Mouse (Mus musculus) myocyte (in vitro differentiated cells): Measurements from ENCODE around the gene Adgrb3. TPM values are rescaled to one million over a fixed set of nuclear protein-coding genes. Genes with fewer than 3 reads are reported as not detected.

Experiments used
- H3K27me3 ChIP-seq: one replicate; pipeline ENCODE4 v1.6.1; 2011; ENCODE audit not compliant: control insufficient read depth, insufficient read depth, insufficient read length
- H3K36me3 ChIP-seq: one replicate; pipeline ENCODE4 v1.6.1; 2011; ENCODE audit not compliant: control insufficient read depth, insufficient read depth
- H3K4me2 ChIP-seq: one replicate; pipeline ENCODE4 v1.6.1; 2011; ENCODE audit warnings: low read depth, control low read depth
- H3K4me3 ChIP-seq: one replicate; pipeline ENCODE4 v1.5.1; 2011; ENCODE audit warnings: mild to moderate bottlenecking, control low read depth, moderate library complexity
- H3K79me2 ChIP-seq: one replicate; pipeline ENCODE4 v1.6.1; 2011; ENCODE audit not compliant: control insufficient read depth, insufficient read depth
- H3ac ChIP-seq: one replicate; pipeline ENCODE4 v1.6.1; 2011; ENCODE audit not compliant: control insufficient read depth, insufficient read length
- CEBPB ChIP-seq: IDR thresholded peaks from 2 replicates; pipeline ENCODE4 v1.6.1; 2011; ENCODE audit warnings: mild to moderate bottlenecking, moderate library complexity; ENCODE audit not compliant: poor library complexity, insufficient read depth, severe bottlenecking
- E2F4 ChIP-seq: IDR thresholded peaks from one replicate; pipeline ENCODE4 v1.6.1; 2011; ENCODE audit warnings: mild to moderate bottlenecking, control low read depth, moderate library complexity; ENCODE audit not compliant: insufficient read depth
- MAX ChIP-seq: IDR thresholded peaks from one replicate; pipeline ENCODE4 v1.6.1; 2011; ENCODE audit warnings: low read depth, mild to moderate bottlenecking, control low read depth
- MYOD1 ChIP-seq, 3 experiments: IDR thresholded peaks; one replicate each; pipeline ENCODE4 v1.6.1; 2011; ENCODE audit warnings: control low read depth in 2 of 3, low read depth in 2 of 3, mild to moderate bottlenecking in 2 of 3, moderate library complexity in 1 of 3; ENCODE audit not compliant: insufficient read length in 2 of 3, control insufficient read depth in 1 of 3
- MYOG ChIP-seq, 3 experiments: IDR thresholded peaks; one replicate each; pipeline ENCODE4 v1.6.1; 2011; ENCODE audit warnings: control low read depth in 2 of 3, low read depth in 2 of 3, mild to moderate bottlenecking in 2 of 3; ENCODE audit not compliant: insufficient read length in 2 of 3, control insufficient read depth in 1 of 3, insufficient read depth in 1 of 3
- POLR2A ChIP-seq: IDR thresholded peaks from one replicate; pipeline ENCODE4 v1.6.1; 2011; ENCODE audit warnings: low read depth, mild to moderate bottlenecking, control low read depth, moderate library complexity; ENCODE audit not compliant: insufficient read length
- POLR2AphosphoS2 ChIP-seq: IDR thresholded peaks from one replicate; pipeline ENCODE4 v1.6.1; 2011; ENCODE audit warnings: low read depth, control low read depth; ENCODE audit not compliant: insufficient read length
- REST ChIP-seq: IDR thresholded peaks from one replicate; pipeline ENCODE4 v1.6.1; 2011; ENCODE audit warnings: mild to moderate bottlenecking, control low read depth, moderate library complexity; ENCODE audit not compliant: insufficient read depth, insufficient read length
- SRF ChIP-seq: IDR thresholded peaks from one replicate; pipeline ENCODE4 v1.6.1; 2011; ENCODE audit warnings: low read depth; ENCODE audit not compliant: control insufficient read depth, insufficient read length
- TCF12 ChIP-seq: IDR thresholded peaks from one replicate; pipeline ENCODE4 v1.6.1; 2011; ENCODE audit warnings: mild to moderate bottlenecking, control low read depth; ENCODE audit not compliant: poor library complexity, insufficient read depth, severe bottlenecking
- TCF3 ChIP-seq: IDR thresholded peaks from one replicate; pipeline ENCODE4 v1.6.1; 2011; ENCODE audit warnings: low read depth, control low read depth; ENCODE audit not compliant: insufficient read length
- USF1 ChIP-seq: IDR thresholded peaks from one replicate; pipeline ENCODE4 v1.6.1; 2011; ENCODE audit warnings: low read depth, mild to moderate bottlenecking, control low read depth, moderate library complexity
- polyA plus RNA-seq: library from polyadenylated mRNA; unstranded; fragments of >200 nt; fragmentation: generic; extraction: Trizol; gene quantifications from one replicate; pipeline ENCODE4 v1.2.1, GENCODE M21; 2012; ENCODE audit warnings: missing spikeins

Gene Adgrb3
- polyA plus RNA-seq, 1 experiment: not detected

DNA sequence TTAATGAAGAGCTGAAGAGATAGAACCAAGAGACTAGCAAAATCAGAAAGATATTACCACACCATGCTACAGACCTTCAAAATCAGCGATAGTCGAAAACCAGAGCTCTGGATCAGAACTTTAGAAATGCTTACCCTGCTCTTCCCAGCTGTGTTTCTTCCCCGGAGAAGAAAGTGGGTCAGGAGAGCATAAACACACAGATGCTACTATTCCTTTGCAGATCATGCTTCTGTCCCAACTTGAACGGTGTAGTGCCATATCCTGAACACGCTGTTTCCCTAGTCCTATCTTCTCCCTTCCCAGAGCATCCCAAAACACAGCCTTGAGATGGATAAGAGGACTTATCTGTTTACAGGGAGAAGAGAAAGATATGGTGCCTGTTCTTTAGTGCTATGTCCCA lies 662.4 kb downstream of the Adgrb3 start:
- Histone ChIP-seq H3K4me3 (no peak overlapping the region), H3ac (no peak overlapping the region), H3K4me2 (no peak overlapping the region), H3K79me2 (no peaks in the 10 kb centered on the region), H3K36me3 (no peaks in the 10 kb centered on the region), H3K27me3 (no peaks in the 10 kb centered on the region)
- TF ChIP-seq MYOG (IDR thresholded peaks at IDR 0.05; ENCODE audit: control insufficient read depth in 1 of 3, insufficient read depth in 1 of 3, insufficient read length in 2 of 3, low read depth in 2 of 3) (no peak), REST (no peak), CEBPB (no peak)

DNA sequence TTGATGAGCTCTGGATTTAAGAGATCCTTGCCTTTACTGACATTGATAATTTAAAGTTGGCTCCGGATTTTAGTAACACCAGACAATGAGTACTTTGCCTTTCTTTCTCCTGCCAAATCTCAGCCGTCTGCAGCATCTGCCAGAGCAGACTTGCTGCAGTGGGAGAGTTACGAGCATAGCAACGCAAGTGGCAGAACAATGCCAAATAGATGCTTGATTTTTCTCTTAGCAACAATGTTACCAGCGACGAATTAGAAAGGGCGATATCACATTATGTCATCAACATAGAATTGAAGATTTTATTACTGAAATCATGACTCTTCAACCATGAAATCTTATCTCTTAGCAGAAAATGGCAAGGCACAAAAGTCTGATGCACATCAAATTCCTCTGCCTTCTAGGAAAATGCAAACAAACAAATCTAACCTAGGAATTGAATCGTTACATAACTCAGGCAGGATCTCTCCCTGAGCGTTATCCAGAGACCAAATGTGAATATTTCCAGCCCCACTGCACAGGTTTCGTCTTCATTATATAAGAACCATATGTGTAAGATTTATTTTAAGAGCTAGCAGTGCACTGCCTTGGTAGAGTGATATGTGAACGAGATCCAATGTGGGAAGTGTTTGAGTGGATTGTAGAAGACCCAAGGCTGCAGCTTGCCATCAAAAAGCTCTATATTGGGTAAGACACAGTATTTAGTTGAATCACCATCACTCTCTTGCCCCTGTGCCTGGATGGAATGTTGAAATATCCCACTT lies 663.3 kb downstream of the Adgrb3 start:
- H3K36me3 ChIP-seq: no peaks in the 10 kb centered on the region
- no peak overlapping the region for H3K4me3 ChIP-seq
- TF ChIP-seq USF1: no peak
- no peak for TF ChIP-seq MAX
- TF ChIP-seq MYOG (IDR thresholded peaks at IDR 0.05; ENCODE audit: control insufficient read depth in 1 of 3, insufficient read depth in 1 of 3, insufficient read length in 2 of 3, low read depth in 2 of 3): no peak
- TF ChIP-seq POLR2A: no peak
- no peak for TF ChIP-seq E2F4
- no peak for TF ChIP-seq TCF12
- TF ChIP-seq CEBPB: no peak
- TF ChIP-seq REST: no peak
- no peak for TF ChIP-seq POLR2AphosphoS2
- TF ChIP-seq MYOD1 (IDR thresholded peaks at IDR 0.05; ENCODE audit: control insufficient read depth in 1 of 3, insufficient read length in 2 of 3, low read depth in 2 of 3): no peak
- no peak for TF ChIP-seq TCF3
- no peak for TF ChIP-seq SRF
- no peaks in the 10 kb centered on the region for H3K79me2 ChIP-seq
- H3K4me2 ChIP-seq: no peak overlapping the region
- H3K27me3 ChIP-seq: no peaks in the 10 kb centered on the region
- H3ac ChIP-seq: no peak overlapping the region

DNA sequence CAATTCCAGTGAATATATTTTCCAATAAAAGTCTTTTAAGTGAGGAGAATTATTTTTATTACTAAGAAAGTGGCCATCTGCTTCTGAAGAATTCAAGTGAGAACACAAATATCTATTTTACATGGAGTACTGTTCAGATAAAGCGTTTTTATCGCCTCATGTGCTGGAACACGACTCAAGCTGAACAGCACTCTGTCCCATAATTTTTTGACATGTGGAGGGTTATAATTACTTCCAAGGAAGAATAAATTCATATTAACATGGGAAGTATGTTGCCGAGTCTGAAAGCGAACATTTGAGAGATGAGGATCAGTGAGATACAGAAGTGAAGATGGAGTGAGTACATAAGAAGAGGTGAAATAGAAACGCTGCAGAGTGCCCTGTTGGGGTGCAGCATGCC lies 665.9 kb downstream of the Adgrb3 start:
- Histone ChIP-seq H3K27me3 (no peaks in the 10 kb centered on the region), H3ac (no peak overlapping the region), H3K79me2 (no peaks in the 10 kb centered on the region), H3K4me2 (no peak overlapping the region), H3K4me3 (no peak overlapping the region), H3K36me3 (no peaks in the 10 kb centered on the region)
- TF ChIP-seq CEBPB (no peak), TCF3 (no peak), REST (no peak), POLR2AphosphoS2 (no peak), E2F4 (no peak), TCF12 (no peak), MYOD1 (IDR thresholded peaks at IDR 0.05; ENCODE audit: control insufficient read depth in 1 of 3, insufficient read length in 2 of 3, low read depth in 2 of 3) (no peak), USF1 (no peak), SRF (no peak), POLR2A (no peak), MYOG (IDR thresholded peaks at IDR 0.05; ENCODE audit: control insufficient read depth in 1 of 3, insufficient read depth in 1 of 3, insufficient read length in 2 of 3, low read depth in 2 of 3) (no peak), MAX (no peak)

DNA sequence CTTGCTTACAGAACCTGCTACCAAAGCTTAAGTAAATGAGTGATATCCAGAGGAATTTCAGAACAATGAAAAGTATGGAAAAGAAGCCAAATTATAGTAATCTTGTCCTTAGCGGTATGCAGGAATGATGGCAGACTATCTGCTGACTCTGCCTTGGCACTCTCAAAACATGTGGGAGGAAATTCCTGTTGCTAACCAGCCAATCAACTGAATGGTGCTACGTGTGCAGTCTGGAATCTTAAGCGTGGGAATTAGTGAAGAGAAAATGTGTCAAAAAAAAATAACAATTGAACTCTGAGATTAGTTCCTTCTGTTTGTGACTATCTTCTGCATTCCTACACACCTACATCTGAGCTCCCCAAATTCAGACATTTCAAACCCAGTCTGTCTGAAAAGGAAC lies 683.3 kb downstream of the Adgrb3 start:
- no peak for TF ChIP-seq MYOG (IDR thresholded peaks at IDR 0.05; ENCODE audit: control insufficient read depth in 1 of 3, insufficient read depth in 1 of 3, insufficient read length in 2 of 3, low read depth in 2 of 3)
- no peak for TF ChIP-seq E2F4
- no peak for TF ChIP-seq POLR2A
- Histone ChIP-seq H3K79me2 (no peaks in the 10 kb centered on the region), H3ac (no peak overlapping the region)

DNA sequence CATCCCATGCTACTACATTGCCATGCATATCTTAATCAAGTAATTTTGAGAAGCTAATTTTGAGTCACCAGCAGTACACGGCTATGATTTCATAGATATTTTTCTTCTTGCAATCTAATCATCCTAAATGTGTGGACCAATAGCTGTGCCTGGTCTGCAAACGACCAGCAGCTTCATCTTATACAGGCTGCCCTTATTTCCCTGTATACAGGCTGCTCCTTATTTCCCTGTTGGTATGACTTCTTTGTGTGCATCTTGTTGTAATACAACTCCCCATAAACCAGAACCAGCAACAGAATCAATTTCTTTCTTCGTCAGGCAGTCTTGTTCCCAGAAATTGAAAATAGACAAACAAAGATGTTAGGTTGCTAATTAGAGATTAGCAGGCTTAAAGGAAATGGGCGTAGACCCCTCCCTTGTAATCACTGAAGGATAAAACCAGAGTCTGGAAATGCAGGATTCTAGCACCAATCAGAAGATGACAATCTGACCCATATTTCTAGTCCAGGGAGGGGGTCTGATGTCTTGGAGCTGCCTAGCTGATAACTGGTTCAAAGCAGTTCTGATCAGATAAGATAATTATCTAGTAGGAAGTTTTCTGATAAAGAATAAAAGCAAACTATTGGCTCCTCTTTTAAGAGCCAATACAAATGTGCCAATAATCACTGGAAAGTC lies 697.2 kb downstream of the Adgrb3 start:
- H3K36me3 ChIP-seq: no peaks in the 10 kb centered on the region
- H3ac ChIP-seq: no peak overlapping the region
- TF ChIP-seq CEBPB: no peak
- no peak for TF ChIP-seq POLR2A
- no peak for TF ChIP-seq MAX
- TF ChIP-seq SRF: no peak
- TF ChIP-seq TCF3: no peak
- no peak for TF ChIP-seq E2F4
- no peak for TF ChIP-seq TCF12
- H3K79me2 ChIP-seq: no peaks in the 10 kb centered on the region
- no peak overlapping the region for H3K4me3 ChIP-seq
- no peaks in the 10 kb centered on the region for H3K27me3 ChIP-seq
- no peak overlapping the region for H3K4me2 ChIP-seq

More for the DNA sequence above, 683.3 kb downstream of the Adgrb3 start:
- Histone ChIP-seq H3K36me3 (no peaks in the 10 kb centered on the region), H3K4me2 (no peak overlapping the region), H3K4me3 (no peak overlapping the region), H3K27me3 (no peaks in the 10 kb centered on the region)
